Mouse (Mus musculus): Measurements from ENCODE around the gene Dda1. TPM values are rescaled to one million over a fixed set of nuclear protein-coding genes. Genes with fewer than 3 reads are reported as not detected.
A peak's percentile ranks its signal among the peaks of the same experiment; 100 is the strongest.

The Dda1 gene
- polyA plus RNA-seq, 1 experiment from 2014 or later, result 185 TPM

- H3K4me1 ChIP-seq, result peaks cover 12% of the 10 kb centered on the region
- H3K9me3 ChIP-seq (replicated peaks), result no peaks in the 10 kb centered on the region
- no peak within 1 kb of the TSS; the same call in 1 of the 2 replicates for H3K4me2 ChIP-seq
- WGBS, result 5% methylated on average over 46 of the region's 46 CpGs
- no peak for ATAC-seq
- H3K27ac ChIP-seq, result no peak within 1 kb of the TSS
- no peaks in the 10 kb centered on the region for H3K36me3 ChIP-seq (ENCODE audit: poor library complexity, severe bottlenecking)
- peaks cover 65% of the 10 kb centered on the region for H3K27me3 ChIP-seq
- peak within 1 kb of the TSS; percentile 43; the same call in 1 of the 2 replicates for H3K9ac ChIP-seq
- 0 out of 2 replicates have a peak within 1 kb of the TSS, but pooled peaks have one; percentile 2 for H3K4me3 ChIP-seq
These were observed 56.4 kb downstream of the Dda1 start, which contains the start of gene Ccdc194 for GRCm38 (mm10) chr8:71525226-71526050. TSS of gene Ccdc194 (minus strand) at chr8:71525711.

Other genes with a start within 250 kb of the Dda1 start
- 18.3 and 20.6 TPM in 2 replicates for gene Myo9b, start 196.5 kb upstream of the Dda1 start, polyA plus RNA-seq (2015; fragmentation: Nextera tagmentation; extraction: Ambion mirVana)
- 55.3 and 56.9 TPM in 2 replicates for gene Haus8, start 196.3 kb upstream of the Dda1 start, polyA plus RNA-seq (2015; fragmentation: Nextera tagmentation; extraction: Ambion mirVana)
- 95.8 and 99.4 TPM in 2 replicates for gene Use1, start 102.4 kb upstream of the Dda1 start, polyA plus RNA-seq (2015; fragmentation: Nextera tagmentation; extraction: Ambion mirVana)
- gene Ocel1, start 97.9 kb upstream of the Dda1 start, polyA plus RNA-seq (2015; fragmentation: Nextera tagmentation; extraction: Ambion mirVana), result 3.6 and 4.5 TPM in 2 replicates
- gene Nr2f6, start 87.2 kb upstream of the Dda1 start, polyA plus RNA-seq (2015; fragmentation: Nextera tagmentation; extraction: Ambion mirVana), result 11.6 and 12.9 TPM in 2 replicates
- gene Ushbp1, start 73.4 kb upstream of the Dda1 start, polyA plus RNA-seq (2015; fragmentation: Nextera tagmentation; extraction: Ambion mirVana), result 3.7 and 4.2 TPM in 2 replicates
- gene Babam1, start 72.3 kb upstream of the Dda1 start, polyA plus RNA-seq (2015; fragmentation: Nextera tagmentation; extraction: Ambion mirVana), result 99.2 and 101 TPM in 2 replicates
- 30.9 and 32.3 TPM in 2 replicates for gene Ankle1, start 63.2 kb upstream of the Dda1 start, polyA plus RNA-seq (2015; fragmentation: Nextera tagmentation; extraction: Ambion mirVana)
- gene Abhd8, start 5.5 kb upstream of the Dda1 start, polyA plus RNA-seq (2015; fragmentation: Nextera tagmentation; extraction: Ambion mirVana), result 93.9 and 95.7 TPM in 2 replicates
- 212 and 245 TPM in 2 replicates for gene Mrpl34, start 4.2 kb upstream of the Dda1 start, polyA plus RNA-seq (2015; fragmentation: Nextera tagmentation; extraction: Ambion mirVana)
- 4.0 and 4.5 TPM in 2 replicates for gene Ano8, start 16.8 kb downstream of the Dda1 start, polyA plus RNA-seq (2015; fragmentation: Nextera tagmentation; extraction: Ambion mirVana)
- 13.4 TPM in 2 replicates for gene Gtpbp3, start 18.9 kb downstream of the Dda1 start, polyA plus RNA-seq (2015; fragmentation: Nextera tagmentation; extraction: Ambion mirVana)
- gene Plvap, start 42.6 kb downstream of the Dda1 start, polyA plus RNA-seq (2015; fragmentation: Nextera tagmentation; extraction: Ambion mirVana), result 13.6 and 14.0 TPM in 2 replicates
- 0.09 and 0.13 TPM in 2 replicates for gene Ccdc194, start 56.5 kb downstream of the Dda1 start, polyA plus RNA-seq (2015; fragmentation: Nextera tagmentation; extraction: Ambion mirVana)
- 7.6 and 8.3 TPM in 2 replicates for gene Bst2, start 68.3 kb downstream of the Dda1 start, polyA plus RNA-seq (2015; fragmentation: Nextera tagmentation; extraction: Ambion mirVana)
- gene Mvb12a, start 73.7 kb downstream of the Dda1 start, polyA plus RNA-seq (2015; fragmentation: Nextera tagmentation; extraction: Ambion mirVana), result 52.9 and 55.3 TPM in 2 replicates
- not detected in 2 replicates for gene Tmem221, start 89.7 kb downstream of the Dda1 start, polyA plus RNA-seq (2015; fragmentation: Nextera tagmentation; extraction: Ambion mirVana)
- 0.06 TPM in 1 of 2 replicates, not detected in the other for gene Nxnl1, start 97.4 kb downstream of the Dda1 start, polyA plus RNA-seq (2015; fragmentation: Nextera tagmentation; extraction: Ambion mirVana)
- gene Slc27a1, start 99.7 kb downstream of the Dda1 start, polyA plus RNA-seq (2015; fragmentation: Nextera tagmentation; extraction: Ambion mirVana), result 59.9 and 61.0 TPM in 2 replicates
- gene Pgls, start 123.0 kb downstream of the Dda1 start, polyA plus RNA-seq (2015; fragmentation: Nextera tagmentation; extraction: Ambion mirVana), result 201 and 206 TPM in 2 replicates
- gene Fam129c, start 128.4 kb downstream of the Dda1 start, polyA plus RNA-seq (2015; fragmentation: Nextera tagmentation; extraction: Ambion mirVana), result 5.1 and 6.2 TPM in 2 replicates
- gene Colgalt1, start 141.8 kb downstream of the Dda1 start, polyA plus RNA-seq (2015; fragmentation: Nextera tagmentation; extraction: Ambion mirVana), result 37.5 and 39.9 TPM in 2 replicates
- gene Unc13a, start 202.6 kb downstream of the Dda1 start, polyA plus RNA-seq (2015; fragmentation: Nextera tagmentation; extraction: Ambion mirVana), result 13.0 and 15.8 TPM in 2 replicates
- gene Jak3, start 207.1 kb downstream of the Dda1 start, polyA plus RNA-seq (2015; fragmentation: Nextera tagmentation; extraction: Ambion mirVana), result 1.6 and 1.7 TPM in 2 replicates
- 0.47 TPM in 1 of 2 replicates, not detected in the other for gene Insl3, start 220.0 kb downstream of the Dda1 start, polyA plus RNA-seq (2015; fragmentation: Nextera tagmentation; extraction: Ambion mirVana)
- 0.33 and 0.44 TPM in 2 replicates for gene B3gnt3, start 232.6 kb downstream of the Dda1 start, polyA plus RNA-seq (2015; fragmentation: Nextera tagmentation; extraction: Ambion mirVana)

All from forebrain, embryonic 13.5 days (tissue).